Mouse (Mus musculus) CH12.LX (cell line): ENCODE measurements around the gene Zdhhc1. TPM values are rescaled to one million over a fixed set of nuclear protein-coding genes. Genes with fewer than 3 reads are reported as not detected.

Experiments
- DNase-seq: peaks from one replicate; pipeline ENCODE4 v3.0.0-alpha.2; 2013; ENCODE audit errors: extremely low read depth
- H3K27ac ChIP-seq: 2 replicates; pipeline ENCODE4 v1.5.1; 2012; ENCODE audit warnings: low read depth, mild to moderate bottlenecking, control low read depth, moderate library complexity; ENCODE audit not compliant: insufficient read depth
- H3K27me3 ChIP-seq: replicated peaks from 2 replicates; pipeline ENCODE3; 2012; ENCODE audit warnings: inconsistent platforms
- H3K36me3 ChIP-seq, 2 experiments: replicated peaks in 1 of 2; 2 replicates each; pipeline versions ENCODE3 to v1.6.1; 2012; ENCODE audit warnings: inconsistent platforms in 1 of 2, low read length in 1 of 2, mild to moderate bottlenecking in 1 of 2, mixed read lengths in 1 of 2, moderate library complexity in 1 of 2; ENCODE audit not compliant: control insufficient read depth in 1 of 2, insufficient read depth in 1 of 2
- H3K4me1 ChIP-seq, 2 experiments: 2 replicates each; pipeline ENCODE4 v1.6.1; 2012; ENCODE audit warnings: inconsistent platforms in 1 of 2, moderate library complexity in 1 of 2; ENCODE audit not compliant: insufficient read depth in 2 of 2, control insufficient read depth in 1 of 2
- H3K4me2 ChIP-seq: 2 replicates; pipeline ENCODE4 v1.6.1; 2012; ENCODE audit warnings: low read depth, mild to moderate bottlenecking, control low read depth; ENCODE audit not compliant: poor library complexity, insufficient read depth, severe bottlenecking
- H3K4me3 ChIP-seq, 3 experiments: fragments of 150-350 bp in 1 of 3; sonication (generic) in 1 of 3; replicated peaks in 1 of 3; 2 replicates each; pipeline versions ENCODE3 to v1.5.1; 2011 to 2012; ENCODE audit warnings: low read depth in 2 of 3, low read length in 2 of 3, mild to moderate bottlenecking in 2 of 3, moderate library complexity in 2 of 3, control low read depth in 1 of 3, improper control_type of control experiment in 1 of 3, inconsistent platforms in 1 of 3, mixed read lengths in 1 of 3; ENCODE audit not compliant: poor library complexity in 1 of 3
- H3K79me2 ChIP-seq: replicated peaks from 2 replicates; pipeline ENCODE4 v1.6.1; 2012; ENCODE audit warnings: mild to moderate bottlenecking, moderate library complexity; ENCODE audit not compliant: control insufficient read depth, poor library complexity, insufficient read depth, severe bottlenecking; ENCODE audit errors: extremely low read depth
- H3K9ac ChIP-seq: 2 replicates; pipeline ENCODE4 v1.6.1; 2012; ENCODE audit warnings: low read depth, mild to moderate bottlenecking, control low read depth, moderate library complexity; ENCODE audit not compliant: insufficient read depth
- H3K9me3 ChIP-seq: replicated peaks from 2 replicates; pipeline ENCODE3; 2012; ENCODE audit warnings: low read length, inconsistent platforms, mixed read lengths
- CTCF ChIP-seq, 2 experiments: IDR thresholded peaks in 1 of 2; conservative IDR thresholded peaks in 1 of 2; 2 replicates each; pipeline ENCODE4 v1.5.1; 2011 to 2012; ENCODE audit warnings: low read depth in 2 of 2, low read length in 2 of 2, improper control_type of control experiment in 1 of 2, inconsistent platforms in 1 of 2, mild to moderate bottlenecking in 1 of 2, moderate library complexity in 1 of 2
- ETS1 ChIP-seq: conservative IDR thresholded peaks from 2 replicates; pipeline ENCODE4 v1.6.1; 2012; ENCODE audit warnings: low read depth, mild to moderate bottlenecking, inconsistent platforms, low read length, improper control_type of control experiment, moderate library complexity
- HCFC1 ChIP-seq: IDR thresholded peaks from 2 replicates; pipeline ENCODE4 v1.6.1; 2012; ENCODE audit warnings: low read depth, mild to moderate bottlenecking, inconsistent platforms, low read length, improper control_type of control experiment
- NELFE ChIP-seq: IDR thresholded peaks from 2 replicates; pipeline ENCODE4 v1.6.1; 2011; ENCODE audit warnings: low read depth, low read length, improper control_type of control experiment
- NRF1 ChIP-seq: IDR thresholded peaks from 2 replicates; pipeline ENCODE4 v1.6.1; 2014; ENCODE audit warnings: low read depth, mild to moderate bottlenecking, inconsistent platforms, low read length, improper control_type of control experiment, moderate library complexity
- PAX5 ChIP-seq: IDR thresholded peaks from 2 replicates; pipeline ENCODE4 v1.6.1; 2012; ENCODE audit warnings: low read length, inconsistent platforms, mixed read lengths
- POLR2AphosphoS2 ChIP-seq: IDR thresholded peaks from 2 replicates; pipeline ENCODE4 v1.6.1; 2011; ENCODE audit warnings: low read depth, low read length, improper control_type of control experiment
- RAD21 ChIP-seq: IDR thresholded peaks from 2 replicates; pipeline ENCODE4 v1.6.1; 2011; ENCODE audit warnings: low read depth, mild to moderate bottlenecking, low read length, improper control_type of control experiment, moderate library complexity
- SMC3 ChIP-seq: IDR thresholded peaks from 2 replicates; pipeline ENCODE4 v1.6.1; 2011; ENCODE audit warnings: low read depth, low read length, improper control_type of control experiment
- TBP ChIP-seq: conservative IDR thresholded peaks from 2 replicates; pipeline ENCODE4 v1.6.1; 2011; ENCODE audit warnings: low read depth, low read length, improper control_type of control experiment
- UBTF ChIP-seq: IDR thresholded peaks from 2 replicates; pipeline ENCODE4 v1.6.1; 2012; ENCODE audit warnings: low read depth, mild to moderate bottlenecking, inconsistent platforms, low read length, improper control_type of control experiment, moderate library complexity
- USF1 ChIP-seq: IDR thresholded peaks from 2 replicates; pipeline ENCODE4 v1.6.1; 2014; ENCODE audit warnings: low read depth, mild to moderate bottlenecking, inconsistent platforms, low read length, improper control_type of control experiment
- USF2 ChIP-seq: conservative IDR thresholded peaks from 2 replicates; pipeline ENCODE4 v1.6.1; 2011; ENCODE audit warnings: low read depth, low read length, improper control_type of control experiment
- ZC3H11A ChIP-seq: IDR thresholded peaks from 2 replicates; pipeline ENCODE4 v1.6.1; 2012; ENCODE audit warnings: low read depth, mild to moderate bottlenecking, inconsistent platforms, low read length, improper control_type of control experiment
- dilution Hi-C: fragments of 300-500 bp; cut with MboI; formaldehyde crosslinking; loops from 2 replicates; pipeline ENCODE4 v1.14.3; 2020; ENCODE audit warnings: low sequenced_read_pairs; ENCODE audit not compliant: extremely low pct_unique_long_range_greater_than_20kb, extremely low pct_ligation_motif_present
- in situ Hi-C: fragments of 300-500 bp; cut with MboI; formaldehyde crosslinking; loops from 3 replicates; pipeline ENCODE4 v1.14.3; 2019; ENCODE audit warnings: low sequenced_read_pairs, low pct_ligation_motif_present, low pct_unique_long_range_greater_than_20kb, mixed read lengths
- polyA plus RNA-seq: library from polyadenylated mRNA; unstranded; fragments of >175 nt; gene quantifications from 2 replicates; pipeline ENCODE4 v1.2.1, GENCODE M21; 2012; ENCODE audit warnings: low read depth; ENCODE audit not compliant: insufficient read length
- total RNA-seq, 2 experiments: library from RNA; depleted of rRNA; stranded (reverse); fragments of 300-350 nt in 1 of 2; fragments of >200 nt in 1 of 2; gene quantifications; 2 replicates each; pipeline ENCODE4 v1.2.3; 2012 to 2014

The Zdhhc1 gene
- total and polyA plus RNA-seq, 3 experiments, result 1.6 to 3.6 (median 2.6) TPM

- H3K79me2 ChIP-seq, result no peaks in the 10 kb centered on the region
- in situ Hi-C loops, result no loop called here
- peaks cover 0 to 12% of the 10 kb centered on the region in 2 experiments for H3K36me3 ChIP-seq
- 0 out of 4 replicates have a peak, but pooled peaks cover 0 to 3% of the 10 kb centered on the region in 2 experiments for H3K4me1 ChIP-seq
- DNase-seq, result peak; percentile 37
- H3K4me3 ChIP-seq, result no peak overlapping the region
- dilution Hi-C loops, result no loop called here
- TF ChIP-seq ETS1 (no peak), RAD21 (peak; percentile 79), ZC3H11A (peak; percentile 30; the same call in 1 of the 2 replicates), CTCF (conservative IDR thresholded peaks at IDR 0.05 in 1 of 2, IDR thresholded peaks at IDR 0.05 in 1 of 2; ENCODE audit: low read depth in 2 of 2, low read length in 2 of 2) (peak; percentile 43 to 89), NRF1 (0 out of 2 replicates have a peak, but pooled peaks have one; percentile 14), SMC3 (peak; percentile 84)
- H3K27me3 ChIP-seq, result no peaks in the 10 kb centered on the region
- H3K4me2 ChIP-seq, result no peak overlapping the region
- no peaks in the 10 kb centered on the region for H3K9me3 ChIP-seq
- no peak overlapping the region for H3K9ac ChIP-seq
- no peak overlapping the region for H3K27ac ChIP-seq
These were observed 12.3 kb downstream of the Zdhhc1 start for GRCm38 (mm10) chr8:105484392-105484791.

GRCm38 (mm10) chr8:105484030-105484368 is 12.7 kb downstream of the Zdhhc1 start:
- H3K4me1 ChIP-seq, result 0 out of 4 replicates have a peak, but pooled peaks cover 0 to 3% of the 10 kb centered on the region in 2 experiments
- H3K9ac ChIP-seq, result no peak overlapping the region
- H3K27ac ChIP-seq, result no peak overlapping the region
- no peak for DNase-seq
- H3K79me2 ChIP-seq, result no peaks in the 10 kb centered on the region
- H3K9me3 ChIP-seq, result no peaks in the 10 kb centered on the region
- in situ Hi-C loops (no loop called here), dilution Hi-C loops (no loop called here)
- no peaks in the 10 kb centered on the region for H3K27me3 ChIP-seq
- no peak overlapping the region for H3K4me3 ChIP-seq
- TF ChIP-seq UBTF, result no peak
- no peak for TF ChIP-seq USF2
- no peak for TF ChIP-seq TBP
- TF ChIP-seq SMC3, result no peak
- no peak for TF ChIP-seq NELFE
- no peak for TF ChIP-seq USF1
- no peak for TF ChIP-seq POLR2AphosphoS2
- no peak for TF ChIP-seq HCFC1
- no peak for TF ChIP-seq PAX5
- H3K36me3 ChIP-seq, result peaks cover 0 to 12% of the 10 kb centered on the region in 2 experiments
- no peak overlapping the region for H3K4me2 ChIP-seq
